Mouse (Mus musculus) stomach, embryonic 16.5 days (tissue): ENCODE measurements around the gene Uchl5. TPM values are rescaled to one million over a fixed set of nuclear protein-coding genes. Genes with fewer than 3 reads are reported as not detected.

Experiments used
- ATAC-seq: fragments of 200-750 bp; cut with Nextera tagmentation; 2 replicates; pipeline ENCODE4 v1.8.0; 2017; ENCODE audit warnings: moderate number of reproducible peaks, moderate TSS enrichment; ENCODE audit not compliant: insufficient read depth, low FRiP score
- H3K27ac ChIP-seq: fragments of 300-500 bp; sonication (generic); 2 replicates; pipeline ENCODE4 v1.5.1; 2014; ENCODE audit warnings: low read length
- H3K27me3 ChIP-seq: fragments of 300-500 bp; sonication (generic); 2 replicates; pipeline ENCODE4 v1.6.1; 2014; ENCODE audit warnings: low read length, control low read depth, mixed read lengths; ENCODE audit not compliant: control insufficient read depth, insufficient read depth
- H3K36me3 ChIP-seq: fragments of 300-500 bp; sonication (generic); 2 replicates; pipeline ENCODE4 v1.6.1; 2014; ENCODE audit warnings: low read length; ENCODE audit not compliant: control insufficient read depth, insufficient read depth
- H3K4me1 ChIP-seq: fragments of 300-500 bp; sonication (generic); 2 replicates; pipeline ENCODE4 v1.6.1; 2014; ENCODE audit warnings: low read length, control low read depth, mixed read lengths; ENCODE audit not compliant: control insufficient read depth, insufficient read depth
- H3K4me2 ChIP-seq: fragments of 300-500 bp; sonication (generic); 2 replicates; pipeline ENCODE4 v1.6.1; 2014; ENCODE audit warnings: low read depth, low read length, mixed read lengths
- H3K4me3 ChIP-seq: fragments of 300-500 bp; sonication (generic); replicated peaks from 2 replicates; pipeline ENCODE4 v1.5.1; 2014; ENCODE audit warnings: mild to moderate bottlenecking, low read length
- H3K9ac ChIP-seq: fragments of 300-500 bp; sonication (generic); 2 replicates; pipeline ENCODE4 v1.6.1; 2014; ENCODE audit warnings: low read length
- H3K9me3 ChIP-seq: fragments of 300-500 bp; sonication (generic); replicated peaks from 2 replicates; pipeline ENCODE4 v1.6.1; 2016; ENCODE audit warnings: low read length, control low read depth; ENCODE audit not compliant: control insufficient read depth
- WGBS: fragments of 180-500 bp; shearing (Covaris S2); extraction: QIAGEN DNeasy Blood & Tissue Kit; methylation state at CpG from one replicate; pipeline ENCODE4 v1.1.7; 2014; 5-methylcytosine and 5-hydroxymethylcytosine counted together
- polyA plus RNA-seq: library from polyadenylated mRNA; unstranded; fragments of >200 nt; fragmentation: Nextera tagmentation; extraction: Ambion mirVana; gene quantifications from 2 replicates; pipeline ENCODE4 v1.2.1, GENCODE M21; 2015

Gene Uchl5
- 101 and 105 TPM in 2 replicates for polyA plus RNA-seq

DNA sequence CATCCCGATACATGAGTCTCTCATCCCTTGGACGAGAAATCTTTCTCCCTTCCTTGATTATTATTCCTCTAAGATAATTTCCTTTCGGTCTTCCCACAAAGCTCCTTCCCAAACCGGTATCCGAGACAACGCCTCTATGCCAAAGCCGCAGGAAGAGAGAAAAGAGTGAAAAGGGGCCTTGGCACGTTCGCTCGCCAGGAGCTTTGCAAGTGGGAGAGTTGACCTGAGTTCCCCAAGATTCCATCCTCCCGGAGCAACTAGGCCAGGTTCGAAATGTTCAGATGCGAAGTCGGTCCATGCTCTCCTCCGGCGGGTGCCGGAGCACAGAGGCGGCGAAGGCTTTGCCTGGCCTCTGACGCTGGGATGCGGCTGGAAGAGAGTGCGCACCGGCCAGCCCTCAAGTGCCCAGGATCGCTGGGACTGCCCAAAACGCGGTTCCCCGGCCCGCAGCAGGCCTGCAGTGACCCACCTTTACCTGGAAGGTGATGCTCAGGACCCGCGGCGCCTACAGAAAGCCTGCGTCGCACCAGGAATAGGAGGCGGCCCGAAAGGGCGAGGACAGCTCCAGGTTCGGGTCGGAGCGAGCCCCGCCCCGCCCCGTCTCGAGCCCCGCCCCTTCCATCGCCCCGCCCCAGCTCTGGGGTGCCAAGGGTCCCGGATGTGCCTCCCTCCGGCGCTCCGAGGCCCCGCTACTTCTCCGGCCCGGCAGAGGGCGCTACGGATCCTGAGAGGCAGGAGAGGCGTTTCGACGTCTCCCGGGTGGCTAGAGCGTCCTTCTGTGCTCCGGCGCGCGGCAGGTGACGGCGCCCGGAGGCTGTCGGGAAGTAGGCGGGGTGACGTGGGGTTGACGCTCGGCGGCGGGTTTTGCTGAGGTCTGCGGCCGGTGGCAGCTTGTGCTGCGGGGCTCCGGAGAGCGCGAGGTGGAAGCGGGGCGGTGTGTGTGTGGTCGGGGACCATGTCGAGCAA, at the start of gene Uchl5, which contains the start of gene Trove2:
TSS of gene Uchl5 (plus strand) at position 827 of the 966 bp plus-strand sequence.
TSS of gene Trove2 (minus strand) at position 623 of the 966 bp plus-strand sequence.
- Histone ChIP-seq H3K4me1 (peaks cover 10% of the 10 kb centered on the region), H3K27ac (peak within 1 kb of the TSS; percentile 67), H3K4me3 (peak within 1 kb of the TSS; percentile 89), H3K9me3 (no peaks in the 10 kb centered on the region), H3K9ac (peak within 1 kb of the TSS; percentile 94), H3K27me3 (no peaks in the 10 kb centered on the region), H3K36me3 (no peaks in the 10 kb centered on the region), H3K4me2 (peak within 1 kb of the TSS; percentile 83)
- WGBS, result under 1% methylated on average over 84 of the region's 84 CpGs
- ATAC-seq, result peak; percentile 96

DNA sequence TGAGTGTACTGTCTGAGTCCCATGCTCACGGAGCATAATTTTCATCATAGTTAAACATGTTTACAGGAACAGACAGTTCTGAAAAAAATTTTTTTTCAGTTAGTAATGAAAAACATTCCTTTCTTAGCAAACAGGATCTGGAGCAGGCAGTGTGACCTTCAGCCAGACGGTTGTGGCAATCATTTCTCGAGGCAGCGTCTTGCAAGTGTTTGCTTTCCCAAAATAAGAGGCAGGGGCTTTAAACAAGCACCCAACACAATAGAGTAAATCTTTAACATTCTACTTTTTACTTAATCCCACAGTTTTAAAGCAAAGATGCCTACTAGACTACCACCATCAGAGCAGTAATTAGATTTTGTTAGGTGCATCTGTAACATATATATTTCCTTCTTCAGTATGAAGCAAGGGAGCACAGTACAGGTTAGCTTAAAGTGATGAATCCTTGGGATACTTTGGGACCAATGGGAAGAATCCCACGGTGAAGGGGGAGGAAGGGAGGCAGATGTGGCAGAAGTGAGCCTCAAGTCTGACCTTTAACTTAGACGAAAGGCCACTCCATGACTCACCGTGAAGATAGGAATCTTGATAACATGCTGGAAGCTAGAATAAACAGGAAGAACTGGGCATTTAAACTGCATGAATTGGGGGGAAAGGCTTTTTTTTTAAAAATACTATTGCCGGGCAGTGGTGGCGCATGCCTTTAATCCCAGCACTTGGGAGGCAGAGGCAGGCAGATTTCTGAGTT, 49.2 kb upstream of the Uchl5 start:
- 43% methylated on average over 9 of the region's 9 CpGs for WGBS
- no peak for ATAC-seq

DNA sequence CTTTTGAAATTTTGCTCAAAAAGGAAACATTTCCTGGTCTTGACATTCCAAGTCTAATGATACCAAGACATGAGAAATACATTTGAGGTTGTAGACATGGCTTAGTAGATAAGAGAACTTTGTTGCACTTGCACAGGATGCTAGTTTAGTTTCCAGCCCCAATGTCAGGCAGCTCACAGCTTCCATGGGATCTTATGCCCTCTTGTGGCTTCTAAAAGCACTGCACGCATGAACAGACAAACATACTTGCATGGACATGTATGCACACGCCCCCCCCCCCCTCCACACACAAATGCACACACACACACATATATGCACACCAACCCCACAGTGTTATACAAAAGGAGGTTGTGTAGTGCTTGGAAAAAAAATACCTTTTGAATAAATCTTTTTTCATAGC, 46.2 kb upstream of the Uchl5 start:
- H3K4me2 ChIP-seq, result no peak overlapping the region
- H3K36me3 ChIP-seq, result no peaks in the 10 kb centered on the region
- H3K27me3 ChIP-seq, result no peaks in the 10 kb centered on the region
- no peak overlapping the region for H3K9ac ChIP-seq
- H3K27ac ChIP-seq, result no peak overlapping the region
- WGBS, result 80% methylated on average over 2 of the region's 2 CpGs
- no peak overlapping the region for H3K4me3 ChIP-seq
- ATAC-seq, result no peak
- no peaks in the 10 kb centered on the region for H3K9me3 ChIP-seq
- H3K4me1 ChIP-seq, result no peaks in the 10 kb centered on the region

More for the DNA sequence above, 49.2 kb upstream of the Uchl5 start:
- H3K9ac ChIP-seq, result no peak overlapping the region
- H3K4me3 ChIP-seq, result no peak overlapping the region
- no peaks in the 10 kb centered on the region for H3K4me1 ChIP-seq
- H3K27ac ChIP-seq, result no peak overlapping the region
- no peaks in the 10 kb centered on the region for H3K27me3 ChIP-seq
- no peak overlapping the region for H3K4me2 ChIP-seq
- H3K9me3 ChIP-seq, result no peaks in the 10 kb centered on the region
- no peaks in the 10 kb centered on the region for H3K36me3 ChIP-seq

DNA sequence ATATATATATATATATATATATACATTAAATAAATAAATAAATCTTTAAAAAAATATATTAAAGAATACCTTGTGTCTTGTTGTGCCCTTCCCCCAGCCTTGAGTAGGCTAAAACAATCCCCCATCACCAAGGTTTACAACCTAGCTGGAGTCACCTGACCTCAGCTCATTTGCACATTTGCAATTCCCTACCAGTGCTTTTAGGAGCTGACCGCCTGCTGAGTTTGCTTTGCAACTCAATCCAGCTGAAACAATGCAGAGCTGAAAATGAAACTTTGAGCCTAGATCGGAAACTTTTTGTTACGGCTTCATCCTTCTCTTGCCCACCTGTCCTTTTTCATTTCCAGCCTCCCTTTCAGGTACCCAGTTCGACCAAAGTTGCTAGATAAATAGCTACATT, 45.4 kb upstream of the Uchl5 start:
- Histone ChIP-seq H3K4me1 (no peaks in the 10 kb centered on the region), H3K9ac (no peak overlapping the region), H3K27me3 (no peaks in the 10 kb centered on the region), H3K4me2 (no peak overlapping the region), H3K9me3 (no peaks in the 10 kb centered on the region), H3K36me3 (no peaks in the 10 kb centered on the region), H3K27ac (no peak overlapping the region), H3K4me3 (no peak overlapping the region)
- no peak for ATAC-seq
- 66% methylated on average over 4 of the region's 4 CpGs for WGBS

DNA sequence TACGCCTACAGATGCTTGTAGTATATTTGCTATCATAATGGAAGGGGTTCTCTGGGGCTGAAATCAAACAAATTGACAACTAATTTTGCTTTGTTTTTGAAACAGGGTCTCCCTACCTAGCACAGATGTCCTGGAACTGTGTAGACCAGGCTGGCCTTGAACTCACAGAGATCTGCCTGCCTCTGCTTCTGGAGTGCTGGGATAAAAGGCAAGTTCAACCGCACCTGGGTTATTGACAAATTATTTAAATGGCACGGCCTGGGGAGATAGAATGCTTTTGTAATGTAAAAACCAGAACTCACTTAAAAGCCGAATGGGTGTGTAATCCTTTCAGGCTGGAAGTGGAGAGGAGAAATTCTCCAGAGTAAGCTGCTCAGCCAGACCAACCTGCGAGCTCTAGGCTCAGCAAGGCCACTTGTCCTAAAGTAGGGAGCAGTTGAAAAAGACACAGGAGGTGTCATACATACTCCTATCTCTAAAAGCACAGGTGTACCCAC, 43.1 kb upstream of the Uchl5 start:
- Histone ChIP-seq H3K27ac (no peak overlapping the region), H3K9ac (no peak overlapping the region), H3K4me3 (no peak overlapping the region), H3K36me3 (no peaks in the 10 kb centered on the region), H3K4me1 (no peaks in the 10 kb centered on the region), H3K4me2 (no peak overlapping the region), H3K9me3 (no peaks in the 10 kb centered on the region), H3K27me3 (no peaks in the 10 kb centered on the region)
- ATAC-seq, result no peak
- 73% methylated on average over 5 of the region's 5 CpGs for WGBS

DNA sequence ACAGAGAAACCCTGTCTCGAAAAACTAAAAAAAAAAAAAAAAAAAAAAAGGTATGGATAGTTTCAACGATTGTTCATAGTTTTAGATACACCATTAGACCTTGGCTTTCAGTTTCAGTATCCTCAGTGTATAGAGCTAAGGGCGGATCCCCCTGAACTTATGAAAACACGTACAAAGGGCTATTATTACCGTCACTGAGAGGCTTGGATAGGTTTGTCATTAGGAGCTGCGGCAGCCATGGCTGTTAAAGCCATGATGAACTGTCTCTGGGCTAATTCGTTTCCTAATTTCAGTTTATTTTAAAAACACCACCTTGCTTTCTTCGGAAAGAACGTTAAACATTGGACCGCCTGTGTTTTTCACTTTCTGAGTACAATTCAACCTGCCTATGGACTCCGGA, 38.3 kb upstream of the Uchl5 start:
- Histone ChIP-seq H3K9ac (peak overlapping the region; percentile 84), H3K9me3 (no peaks in the 10 kb centered on the region), H3K27me3 (no peaks in the 10 kb centered on the region), H3K36me3 (0 out of 2 replicates have a peak, but pooled peaks cover 6% of the 10 kb centered on the region), H3K4me1 (peaks cover 6% of the 10 kb centered on the region), H3K27ac (peak overlapping the region; percentile 62; the same call in 1 of the 2 replicates), H3K4me2 (peak overlapping the region; percentile 96), H3K4me3 (peak overlapping the region; percentile 89)
- 13% methylated on average over 10 of the region's 11 CpGs for WGBS
- ATAC-seq, result no peak

DNA sequence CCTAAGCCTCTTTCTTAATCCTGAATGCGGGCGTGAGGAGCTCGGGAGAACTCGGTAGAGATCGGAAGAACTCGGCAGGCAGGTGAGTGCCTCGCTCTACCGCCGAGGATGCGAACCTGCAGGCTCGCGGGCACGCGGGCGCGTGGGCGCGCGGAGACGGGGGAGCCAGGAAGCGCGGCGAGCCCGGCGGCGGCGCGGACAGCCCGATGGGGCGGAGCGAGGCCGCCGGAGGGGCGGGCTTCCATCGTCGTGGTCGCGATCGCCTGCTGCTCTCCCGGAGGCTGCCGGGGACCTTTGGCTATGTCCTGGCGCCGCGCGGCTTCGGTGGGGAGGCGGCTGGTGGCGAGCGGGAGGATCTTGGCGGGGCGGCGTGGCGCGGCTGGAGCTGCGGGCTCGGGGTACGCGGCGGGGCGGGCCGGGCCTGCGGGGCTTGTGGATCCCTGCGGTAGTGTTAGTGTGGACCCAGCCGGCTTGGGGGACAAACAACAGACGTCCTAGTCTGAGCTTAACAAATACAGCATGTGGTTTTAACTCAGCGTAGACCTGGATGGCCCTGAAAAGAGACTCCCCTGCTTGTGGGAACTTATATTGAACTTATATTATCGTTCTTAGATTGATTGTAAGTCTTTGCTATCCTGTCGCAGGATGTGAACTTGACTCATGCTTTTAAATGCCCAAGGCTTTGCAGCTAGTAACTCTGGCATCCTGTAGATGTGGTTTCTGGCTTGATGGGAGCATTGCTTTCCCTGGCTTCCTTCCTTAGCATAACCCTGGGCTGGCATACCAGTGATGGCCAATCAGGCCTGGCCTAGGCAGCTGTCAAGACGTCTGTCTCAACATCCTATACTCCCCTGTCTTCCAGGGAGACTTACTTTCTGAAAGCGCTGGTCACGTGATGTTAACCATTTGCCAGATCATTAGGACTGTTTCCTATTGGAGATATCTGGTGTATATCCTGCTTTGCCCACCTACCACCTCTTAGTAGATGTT, 37.4 kb upstream of the Uchl5 start:
- WGBS, result under 1% methylated on average over 70 of the region's 71 CpGs

DNA sequence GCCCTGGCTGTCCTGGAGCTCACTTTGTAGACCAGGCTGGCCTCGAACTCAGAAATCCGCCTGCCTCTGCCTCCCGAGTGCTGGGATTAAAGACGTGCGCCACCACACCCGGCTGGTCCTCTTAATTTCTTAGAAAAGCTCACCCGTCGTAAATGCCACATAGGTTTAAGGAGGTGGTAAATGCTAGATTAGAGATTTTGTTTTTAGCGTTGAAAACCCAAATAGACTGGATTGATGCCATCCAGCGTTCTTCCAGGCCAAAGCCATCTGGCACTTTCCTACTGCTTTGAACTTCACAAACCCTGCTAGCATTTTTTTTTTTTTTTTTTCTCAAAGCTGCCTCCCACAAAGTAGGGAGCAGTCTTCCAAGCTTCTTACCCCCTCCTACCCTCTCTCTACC, 36.5 kb upstream of the Uchl5 start:
- H3K36me3 ChIP-seq, result 0 out of 2 replicates have a peak, but pooled peaks cover 6% of the 10 kb centered on the region
- 90% methylated on average over 10 of the region's 10 CpGs for WGBS

More for the DNA sequence above, 37.4 kb upstream of the Uchl5 start:
- no peaks in the 10 kb centered on the region for H3K9me3 ChIP-seq
- 0 out of 2 replicates have a peak, but pooled peaks cover 6% of the 10 kb centered on the region for H3K36me3 ChIP-seq
- H3K27ac ChIP-seq, result peak overlapping the region; percentile 84
- peak overlapping the region; percentile 96 for H3K4me2 ChIP-seq
- no peaks in the 10 kb centered on the region for H3K27me3 ChIP-seq
- ATAC-seq, result peak; percentile 96
- H3K4me3 ChIP-seq, result peak overlapping the region; percentile 89
- peaks cover 6% of the 10 kb centered on the region for H3K4me1 ChIP-seq
- peak overlapping the region; percentile 84 for H3K9ac ChIP-seq

More for the DNA sequence above, 36.5 kb upstream of the Uchl5 start:
- Histone ChIP-seq H3K4me3 (no peak overlapping the region), H3K9ac (no peak overlapping the region), H3K27ac (no peak overlapping the region), H3K9me3 (no peaks in the 10 kb centered on the region), H3K27me3 (no peaks in the 10 kb centered on the region), H3K4me1 (peaks cover 6% of the 10 kb centered on the region), H3K4me2 (peak overlapping the region; percentile 96; the same call in 1 of the 2 replicates)
- ATAC-seq, result no peak
